Mouse (Mus musculus): ENCODE measurements around the gene Lingo3.

GRCm38 (mm10) chr10:80793803-80794202, 50.0 kb downstream of the Lingo3 start:
- TF ChIP-seq POLR2A (IDR thresholded peaks at IDR 0.05; ENCODE audit: extremely low read depth, insufficient read depth, low read length) (no peak), CTCF (IDR thresholded peaks at IDR 0.05; ENCODE audit: extremely low read depth, insufficient read depth, low read length) (no peak)

All from cortical plate, adult 2 months (tissue).